Mouse (Mus musculus) MEL (cell line): Measurements from ENCODE around the gene Lrrc73. TPM values are rescaled to one million over a fixed set of nuclear protein-coding genes. Genes with fewer than 3 reads are reported as not detected.

Experiments
- DNase-seq: peaks from one replicate; pipeline ENCODE4 v3.0.0; 2011; ENCODE audit warnings: low read depth, low spot score
- H3K27ac ChIP-seq: 2 replicates; pipeline ENCODE4 v1.5.1; 2012; ENCODE audit warnings: low read depth, mild to moderate bottlenecking, control low read depth, low read length, moderate library complexity; ENCODE audit not compliant: control insufficient read depth
- H3K27me3 ChIP-seq, 2 experiments: fragments of 150-350 bp in 1 of 2; sonication (generic) in 1 of 2; 2 replicates each; pipeline ENCODE4 v1.6.1; 2012; ENCODE audit warnings: low read length in 2 of 2, mild to moderate bottlenecking in 2 of 2, improper control_type of control experiment in 1 of 2, moderate library complexity in 1 of 2; ENCODE audit not compliant: insufficient read depth in 2 of 2, control insufficient read depth in 1 of 2
- H3K36me3 ChIP-seq, 2 experiments: 2 replicates each; pipeline ENCODE4 v1.6.1; 2012 to 2014; ENCODE audit warnings: low read length in 2 of 2, improper control_type of control experiment in 1 of 2, inconsistent platforms in 1 of 2, mild to moderate bottlenecking in 1 of 2; ENCODE audit not compliant: insufficient read depth in 2 of 2, control insufficient read depth in 1 of 2
- H3K4me1 ChIP-seq, 2 experiments: fragments of 150-350 bp in 1 of 2; sonication (generic) in 1 of 2; 2 replicates each; pipeline ENCODE4 v1.6.1; 2012; ENCODE audit warnings: low read length in 2 of 2, improper control_type of control experiment in 1 of 2, mild to moderate bottlenecking in 1 of 2; ENCODE audit not compliant: insufficient read depth in 2 of 2, control insufficient read depth in 1 of 2
- H3K4me3 ChIP-seq, 2 experiments: fragments of 150-350 bp in 1 of 2; sonication (generic) in 1 of 2; 2 replicates each; pipeline ENCODE4 v1.5.1; 2012; ENCODE audit warnings: low read depth in 2 of 2, low read length in 2 of 2, mild to moderate bottlenecking in 2 of 2, moderate library complexity in 2 of 2, control low read depth in 1 of 2, improper control_type of control experiment in 1 of 2; ENCODE audit not compliant: control insufficient read depth in 1 of 2, insufficient read depth in 1 of 2
- H3K79me2 ChIP-seq: 2 replicates; pipeline ENCODE4 v1.6.1; 2012; ENCODE audit warnings: mild to moderate bottlenecking, low read length, moderate library complexity; ENCODE audit not compliant: control insufficient read depth, poor library complexity, insufficient read depth
- H3K9ac ChIP-seq: 2 replicates; pipeline ENCODE4 v1.6.1; 2012; ENCODE audit warnings: low read depth, mild to moderate bottlenecking, control low read depth, low read length, moderate library complexity; ENCODE audit not compliant: control insufficient read depth, poor library complexity, severe bottlenecking
- H3K9me3 ChIP-seq: fragments of 150-350 bp; sonication (generic); replicated peaks from 2 replicates; pipeline ENCODE4 v1.6.1; 2012; ENCODE audit warnings: mild to moderate bottlenecking, low read length, improper control_type of control experiment, moderate library complexity; ENCODE audit not compliant: insufficient read depth
- BHLHE40 ChIP-seq: IDR thresholded peaks from 2 replicates; pipeline ENCODE4 v1.6.1; 2012; ENCODE audit warnings: low read depth, mild to moderate bottlenecking, inconsistent platforms, low read length, improper control_type of control experiment, borderline replicate concordance
- CHD2 ChIP-seq: IDR thresholded peaks from 2 replicates; pipeline ENCODE4 v1.6.1; 2011; ENCODE audit warnings: low read length, improper control_type of control experiment
- E2F4 ChIP-seq: IDR thresholded peaks from 2 replicates; pipeline ENCODE4 v1.6.1; 2011; ENCODE audit warnings: low read depth, low read length, improper control_type of control experiment, borderline replicate concordance
- ELF1 ChIP-seq: IDR thresholded peaks from 2 replicates; pipeline ENCODE4 v1.6.1; 2014; ENCODE audit warnings: low read depth, mild to moderate bottlenecking, inconsistent platforms, low read length, improper control_type of control experiment, moderate library complexity
- EP300 ChIP-seq, 2 experiments: IDR thresholded peaks; 2 replicates each; pipeline ENCODE4 v1.6.1; 2011; ENCODE audit warnings: improper control_type of control experiment in 2 of 2, low read length in 2 of 2, low read depth in 1 of 2, mild to moderate bottlenecking in 1 of 2
- GABPA ChIP-seq: IDR thresholded peaks from 2 replicates; pipeline ENCODE4 v1.6.1; 2012; ENCODE audit warnings: low read depth, mild to moderate bottlenecking, inconsistent platforms, low read length, improper control_type of control experiment, moderate library complexity
- GATA1 ChIP-seq: IDR thresholded peaks from 2 replicates; pipeline ENCODE4 v1.6.1; 2011; ENCODE audit warnings: low read depth, low read length, improper control_type of control experiment
- HCFC1 ChIP-seq: IDR thresholded peaks from 2 replicates; pipeline ENCODE4 v1.6.1; 2012; ENCODE audit warnings: low read depth, mild to moderate bottlenecking, inconsistent platforms, low read length, improper control_type of control experiment, moderate library complexity
- JUND ChIP-seq: IDR thresholded peaks from 2 replicates; pipeline ENCODE4 v1.6.1; 2011; ENCODE audit warnings: low read depth, mild to moderate bottlenecking, improper control_type of control experiment, low read length
- KAT2A ChIP-seq: conservative IDR thresholded peaks from 2 replicates; pipeline ENCODE4 v1.6.1; 2012; ENCODE audit warnings: low read depth, low read length, improper control_type of control experiment, inconsistent platforms
- MAFK ChIP-seq: IDR thresholded peaks from 2 replicates; pipeline ENCODE4 v1.6.1; 2011; ENCODE audit warnings: low read depth, mild to moderate bottlenecking, low read length, improper control_type of control experiment, borderline replicate concordance
- MYB ChIP-seq: IDR thresholded peaks from 2 replicates; pipeline ENCODE4 v1.6.1; 2011; ENCODE audit warnings: mild to moderate bottlenecking, low read depth, low read length, improper control_type of control experiment
- NELFE ChIP-seq: IDR thresholded peaks from 2 replicates; pipeline ENCODE4 v1.6.1; 2011; ENCODE audit warnings: low read depth, low read length, improper control_type of control experiment
- POLR2A ChIP-seq, 2 experiments: IDR thresholded peaks; 2 replicates each; pipeline ENCODE4 v1.6.1; 2011 to 2012; ENCODE audit warnings: low read length in 2 of 2, mild to moderate bottlenecking in 2 of 2, control low read depth in 1 of 2, improper control_type of control experiment in 1 of 2, low read depth in 1 of 2, moderate library complexity in 1 of 2; ENCODE audit not compliant: control insufficient read depth in 1 of 2, insufficient read depth in 1 of 2, poor library complexity in 1 of 2
- POLR2AphosphoS2 ChIP-seq: IDR thresholded peaks from 2 replicates; pipeline ENCODE4 v1.6.1; 2011; ENCODE audit warnings: low read length, improper control_type of control experiment
- RAD21 ChIP-seq: IDR thresholded peaks from 2 replicates; pipeline ENCODE4 v1.6.1; 2011; ENCODE audit warnings: mild to moderate bottlenecking, low read depth, low read length, improper control_type of control experiment
- RCOR1 ChIP-seq: IDR thresholded peaks from 2 replicates; pipeline ENCODE4 v1.6.1; 2012; ENCODE audit warnings: low read depth, mild to moderate bottlenecking, inconsistent platforms, low read length, improper control_type of control experiment
- SIN3A ChIP-seq: IDR thresholded peaks from 2 replicates; pipeline ENCODE4 v1.6.1; 2012; ENCODE audit warnings: low read length, improper control_type of control experiment, inconsistent platforms
- SMC3 ChIP-seq: IDR thresholded peaks from 2 replicates; pipeline ENCODE4 v1.6.1; 2011; ENCODE audit warnings: low read depth, low read length, improper control_type of control experiment
- TAL1 ChIP-seq: IDR thresholded peaks from 2 replicates; pipeline ENCODE4 v1.6.1; 2012; ENCODE audit warnings: mild to moderate bottlenecking, inconsistent platforms, low read length, moderate library complexity, mixed read lengths
- TBP ChIP-seq: IDR thresholded peaks from 2 replicates; pipeline ENCODE4 v1.8.0; 2011; ENCODE audit warnings: low read depth, low read length, improper control_type of control experiment
- TCF12 ChIP-seq: IDR thresholded peaks from 2 replicates; pipeline ENCODE4 v1.6.1; 2014; ENCODE audit warnings: low read depth, mild to moderate bottlenecking, inconsistent platforms, low read length, improper control_type of control experiment, moderate library complexity
- UBTF ChIP-seq: IDR thresholded peaks from 2 replicates; pipeline ENCODE4 v1.6.1; 2012; ENCODE audit warnings: low read depth, mild to moderate bottlenecking, inconsistent platforms, low read length, improper control_type of control experiment, moderate library complexity, borderline replicate concordance; ENCODE audit not compliant: insufficient read depth
- USF2 ChIP-seq, 2 experiments: IDR thresholded peaks; 2 replicates each; pipeline ENCODE4 v1.6.1; 2011 to 2012; ENCODE audit warnings: improper control_type of control experiment in 2 of 2, low read length in 2 of 2, borderline replicate concordance in 1 of 2, inconsistent platforms in 1 of 2, low read depth in 1 of 2, mild to moderate bottlenecking in 1 of 2; ENCODE audit not compliant: insufficient read depth in 1 of 2
- ZMIZ1 ChIP-seq: IDR thresholded peaks from 2 replicates; pipeline ENCODE4 v1.6.1; 2012; ENCODE audit warnings: low read depth, mild to moderate bottlenecking, inconsistent platforms, low read length, improper control_type of control experiment, moderate library complexity
- polyA plus RNA-seq, 2 experiments: library from polyadenylated mRNA; stranded (reverse) in 1 of 2; unstranded in 1 of 2; fragments of >175 nt in 1 of 2; fragments of >200 nt in 1 of 2; gene quantifications; 2 replicates each; pipeline versions ENCODE4 v1.2.1 to v1.2.4; 2012; ENCODE audit warnings: low replicate concordance in 2 of 2, low read depth in 1 of 2; ENCODE audit not compliant: insufficient read length in 2 of 2, insufficient read depth in 1 of 2, missing spikeins in 1 of 2
- total RNA-seq: library from RNA; depleted of rRNA; stranded (reverse); fragments of 300-350 nt; gene quantifications from 2 replicates; pipeline ENCODE4 v1.2.3, GENCODE M21; 2012

Lrrc73 gene
- total and polyA plus RNA-seq, 3 experiments: 1.2 to 3.5 TPM; not detected in 1

DNA sequence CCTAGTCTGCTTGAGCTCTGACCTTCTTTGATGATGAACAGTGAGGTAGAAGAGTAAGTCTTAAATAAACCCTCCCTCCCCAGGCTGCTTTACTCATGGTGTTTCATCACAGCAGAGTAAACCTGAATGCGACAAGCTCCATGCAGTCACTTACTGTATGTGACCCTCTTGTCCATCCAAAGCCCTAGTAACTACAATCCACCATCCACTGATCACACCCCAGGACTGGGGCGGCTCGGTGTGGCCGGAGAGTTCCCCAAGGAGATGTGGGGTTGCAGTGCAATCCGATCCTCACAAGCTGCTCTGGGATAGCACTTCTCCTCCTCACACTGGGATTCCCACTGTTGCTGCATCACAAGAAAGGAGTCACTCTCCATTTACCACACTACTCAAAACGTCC is 21.1 kb downstream of the Lrrc73 start:
- no peak for DNase-seq
- H3K4me1 ChIP-seq: no peaks in the 10 kb centered on the region
- H3K9me3 ChIP-seq: no peaks in the 10 kb centered on the region
- no peak for TF ChIP-seq GATA1
- no peak for TF ChIP-seq BHLHE40
- no peak for TF ChIP-seq SIN3A
- TF ChIP-seq ELF1: no peak
- TF ChIP-seq MYB: no peak
- no peak for TF ChIP-seq POLR2AphosphoS2
- TF ChIP-seq CHD2: no peak
- TF ChIP-seq TBP: no peak
- no peak for TF ChIP-seq SMC3
- TF ChIP-seq HCFC1: no peak
- no peak for TF ChIP-seq RCOR1
- TF ChIP-seq ZMIZ1: no peak
- H3K27me3 ChIP-seq: no peaks in the 10 kb centered on the region
- H3K4me3 ChIP-seq: no peak overlapping the region
- H3K79me2 ChIP-seq: no peaks in the 10 kb centered on the region
- peaks cover 0 to 4% of the 10 kb centered on the region in 2 experiments; a peak in 1 of 4 replicates for H3K36me3 ChIP-seq
- H3K9ac ChIP-seq: no peak overlapping the region
- H3K27ac ChIP-seq: no peak overlapping the region

DNA sequence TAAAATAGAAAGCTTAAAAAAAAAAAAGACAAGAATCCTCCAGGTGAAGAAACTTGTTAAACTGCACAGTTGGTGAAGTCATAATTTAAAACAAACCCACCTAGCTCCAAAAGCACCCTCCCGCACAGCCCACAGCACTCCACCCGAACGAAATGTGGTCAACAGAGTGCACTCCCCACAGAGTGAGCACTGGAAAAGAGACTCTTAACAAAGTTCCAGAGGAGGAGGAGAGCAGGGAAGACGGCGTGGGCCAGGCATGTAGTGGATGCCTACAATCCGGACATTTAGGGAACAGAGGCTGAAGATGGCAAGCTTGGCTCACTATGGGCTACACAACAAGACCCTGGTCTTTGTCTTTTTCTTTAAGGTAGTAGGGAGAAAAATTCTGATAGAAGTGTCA is 21.7 kb downstream of the Lrrc73 start:
- Histone ChIP-seq H3K36me3 (peaks cover 0 to 2% of the 10 kb centered on the region in 2 experiments; a peak in 2 of 4 replicates), H3K4me1 (no peaks in the 10 kb centered on the region)

GRCm38 (mm10) chr17:46275506-46275905 is 22.2 kb downstream of the Lrrc73 start:
- DNase-seq: no peak
- no peak overlapping the region for H3K27ac ChIP-seq
- H3K79me2 ChIP-seq: peaks cover 4% of the 10 kb centered on the region; the same call in 1 of the 2 replicates
- peaks cover 0 to 2% of the 10 kb centered on the region in 2 experiments; a peak in 2 of 4 replicates for H3K36me3 ChIP-seq
- H3K27me3 ChIP-seq: no peaks in the 10 kb centered on the region
- no peaks in the 10 kb centered on the region for H3K4me1 ChIP-seq
- no peak overlapping the region for H3K4me3 ChIP-seq
- no peak overlapping the region for H3K9ac ChIP-seq
- H3K9me3 ChIP-seq: no peaks in the 10 kb centered on the region
- TF ChIP-seq NELFE (no peak), UBTF (no peak), KAT2A (no peak), POLR2A (IDR thresholded peaks at IDR 0.05; ENCODE audit: control insufficient read depth in 1 of 2, insufficient read depth in 1 of 2, low read depth in 1 of 2, low read length in 2 of 2, poor library complexity in 1 of 2) (no peak), JUND (no peak), RAD21 (no peak), EP300 (IDR thresholded peaks at IDR 0.05; ENCODE audit: low read depth in 1 of 2, low read length in 2 of 2) (no peak), POLR2AphosphoS2 (no peak), CHD2 (no peak), E2F4 (no peak), USF2 (IDR thresholded peaks at IDR 0.05; ENCODE audit: borderline replicate concordance in 1 of 2, insufficient read depth in 1 of 2, low read depth in 1 of 2, low read length in 2 of 2) (no peak), TBP (no peak), TCF12 (no peak), GABPA (no peak), MAFK (no peak), GATA1 (no peak), RCOR1 (no peak), TAL1 (no peak)

More for the DNA sequence above, 21.7 kb downstream of the Lrrc73 start:
- TF ChIP-seq USF2 (IDR thresholded peaks at IDR 0.05; ENCODE audit: borderline replicate concordance in 1 of 2, insufficient read depth in 1 of 2, low read depth in 1 of 2, low read length in 2 of 2): no peak
- TF ChIP-seq, all 39 proteins: peak for 0
- H3K79me2 ChIP-seq: 0 out of 2 replicates have a peak, but pooled peaks cover 2% of the 10 kb centered on the region
- H3K27me3 ChIP-seq: no peaks in the 10 kb centered on the region
- no peak overlapping the region for H3K4me3 ChIP-seq
- H3K9ac ChIP-seq: no peak overlapping the region
- no peak overlapping the region for H3K27ac ChIP-seq
- no peaks in the 10 kb centered on the region for H3K9me3 ChIP-seq
- DNase-seq: no peak
